Mouse (Mus musculus): ENCODE results near the gene Mad2l1bp. TPM values are rescaled to one million over a fixed set of nuclear protein-coding genes. Genes with fewer than 3 reads are reported as not detected.

The Mad2l1bp gene
- polyA plus RNA-seq, 1 experiment from 2014 or later = 34.4 TPM

- Histone ChIP-seq H3K27me3 (replicated peaks; ENCODE audit: control insufficient read depth, insufficient read depth, low read length) (no peaks in the 10 kb centered on the region), H3K9ac (ENCODE audit: low read length) (no peak overlapping the region), H3K4me1 (replicated peaks; ENCODE audit: control insufficient read depth, insufficient read depth, low read length) (no peaks in the 10 kb centered on the region), H3K27ac (ENCODE audit: low read depth) (no peak overlapping the region), H3K4me2 (ENCODE audit: low read length) (no peak overlapping the region), H3K36me3 (ENCODE audit: control insufficient read depth, insufficient read depth, low read length) (peaks cover 89% of the 10 kb centered on the region), H3K9me3 (ENCODE audit: control insufficient read depth, low read length) (no peaks in the 10 kb centered on the region), H3K4me3 (ENCODE audit: low read depth, low read length) (no peak overlapping the region)
- no peak for ATAC-seq (replicated peaks; ENCODE audit: low FRiP score, low TSS enrichment, low read depth)
- no peak for DNase-seq (ENCODE audit: low spot score)
- 95% methylated on average over 4 of the region's 4 CpGs for WGBS
These were observed 30.1 kb downstream of the Mad2l1bp start for GRCm38 (mm10) chr17:46123285-46123684.

DNA sequence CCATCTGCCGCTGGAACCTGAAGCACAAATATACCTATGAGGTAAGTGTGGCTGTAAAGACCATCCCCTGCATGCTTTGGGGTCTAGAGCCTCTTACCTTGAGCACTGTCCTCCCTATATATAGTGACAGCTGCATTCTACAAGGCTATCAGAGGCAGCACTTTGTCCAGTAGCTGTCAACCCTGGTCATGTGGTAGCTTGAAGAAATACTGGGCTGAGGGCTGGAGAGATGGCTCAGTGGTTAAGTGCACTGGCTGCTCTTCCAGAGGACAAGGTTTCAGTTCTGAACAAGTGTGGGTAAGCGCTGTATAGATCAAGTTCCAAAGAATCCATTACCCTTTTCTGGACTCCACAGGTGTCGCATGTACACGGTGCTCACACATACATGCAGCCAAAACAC is 30.6 kb downstream of the Mad2l1bp start:
- no peaks in the 10 kb centered on the region for H3K27me3 ChIP-seq (replicated peaks; ENCODE audit: control insufficient read depth, insufficient read depth, low read length)
- ATAC-seq (replicated peaks; ENCODE audit: low FRiP score, low TSS enrichment, low read depth) (no peak), DNase-seq (ENCODE audit: low spot score) (no peak)
- H3K27ac ChIP-seq (ENCODE audit: low read depth) = no peak overlapping the region
- H3K9me3 ChIP-seq (ENCODE audit: control insufficient read depth, low read length) = no peaks in the 10 kb centered on the region
- 97% methylated on average over 4 of the region's 4 CpGs for WGBS
- H3K4me2 ChIP-seq (ENCODE audit: low read length) = no peak overlapping the region
- H3K4me1 ChIP-seq (replicated peaks; ENCODE audit: control insufficient read depth, insufficient read depth, low read length) = no peaks in the 10 kb centered on the region
- H3K4me3 ChIP-seq (ENCODE audit: low read depth, low read length) = no peak overlapping the region
- peaks cover 89% of the 10 kb centered on the region for H3K36me3 ChIP-seq (ENCODE audit: control insufficient read depth, insufficient read depth, low read length)
- no peak overlapping the region for H3K9ac ChIP-seq (ENCODE audit: low read length)

DNA sequence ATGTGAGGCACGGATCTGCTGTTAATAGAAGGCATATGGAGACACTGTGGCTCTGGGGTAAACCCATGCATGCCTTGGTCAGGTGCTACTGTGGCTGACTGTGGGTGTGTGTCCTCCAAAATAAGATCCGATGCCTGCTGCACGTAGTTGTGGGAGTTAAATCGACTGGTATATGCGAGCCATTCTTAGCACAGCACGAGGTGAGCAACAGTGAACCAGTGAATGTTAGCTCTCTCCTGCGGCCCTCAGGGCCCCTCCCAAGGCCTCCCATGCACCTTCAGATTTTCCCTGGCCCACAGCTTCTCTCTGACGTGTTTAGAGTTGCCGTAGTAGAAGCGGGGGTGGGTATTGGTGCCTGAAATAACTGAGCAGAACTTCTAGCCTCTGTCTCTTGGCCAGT is 33.7 kb downstream of the Mad2l1bp start:
- no peak for ATAC-seq (replicated peaks; ENCODE audit: low FRiP score, low TSS enrichment, low read depth)
- Histone ChIP-seq H3K4me2 (ENCODE audit: low read length) (no peak overlapping the region), H3K9ac (ENCODE audit: low read length) (no peak overlapping the region), H3K36me3 (ENCODE audit: control insufficient read depth, insufficient read depth, low read length) (peaks cover 59% of the 10 kb centered on the region), H3K4me1 (replicated peaks; ENCODE audit: control insufficient read depth, insufficient read depth, low read length) (peaks cover 6% of the 10 kb centered on the region; the same call in 1 of the 2 replicates), H3K4me3 (ENCODE audit: low read depth, low read length) (no peak overlapping the region), H3K27me3 (replicated peaks; ENCODE audit: control insufficient read depth, insufficient read depth, low read length) (no peaks in the 10 kb centered on the region), H3K9me3 (ENCODE audit: control insufficient read depth, low read length) (no peaks in the 10 kb centered on the region), H3K27ac (ENCODE audit: low read depth) (no peak overlapping the region)
- 92% methylated on average over 10 of the region's 10 CpGs for WGBS
- no peak for DNase-seq (ENCODE audit: low spot score)

- Histone ChIP-seq H3K27ac (ENCODE audit: low read depth) (no peak overlapping the region), H3K27me3 (replicated peaks; ENCODE audit: control insufficient read depth, insufficient read depth, low read length) (no peaks in the 10 kb centered on the region), H3K4me2 (ENCODE audit: low read length) (no peak overlapping the region), H3K9me3 (ENCODE audit: control insufficient read depth, low read length) (no peaks in the 10 kb centered on the region), H3K4me3 (ENCODE audit: low read depth, low read length) (no peak overlapping the region), H3K36me3 (ENCODE audit: control insufficient read depth, insufficient read depth, low read length) (peaks cover 51% of the 10 kb centered on the region), H3K4me1 (replicated peaks; ENCODE audit: control insufficient read depth, insufficient read depth, low read length) (peaks cover 6% of the 10 kb centered on the region; the same call in 1 of the 2 replicates), H3K9ac (ENCODE audit: low read length) (no peak overlapping the region)
- ATAC-seq (replicated peaks; ENCODE audit: low FRiP score, low TSS enrichment, low read depth) (no peak), DNase-seq (ENCODE audit: low spot score) (no peak)
- 67% methylated on average over 4 of the region's 4 CpGs for WGBS
These were observed 34.9 kb downstream of the Mad2l1bp start for GRCm38 (mm10) chr17:46118423-46118850.

DNA sequence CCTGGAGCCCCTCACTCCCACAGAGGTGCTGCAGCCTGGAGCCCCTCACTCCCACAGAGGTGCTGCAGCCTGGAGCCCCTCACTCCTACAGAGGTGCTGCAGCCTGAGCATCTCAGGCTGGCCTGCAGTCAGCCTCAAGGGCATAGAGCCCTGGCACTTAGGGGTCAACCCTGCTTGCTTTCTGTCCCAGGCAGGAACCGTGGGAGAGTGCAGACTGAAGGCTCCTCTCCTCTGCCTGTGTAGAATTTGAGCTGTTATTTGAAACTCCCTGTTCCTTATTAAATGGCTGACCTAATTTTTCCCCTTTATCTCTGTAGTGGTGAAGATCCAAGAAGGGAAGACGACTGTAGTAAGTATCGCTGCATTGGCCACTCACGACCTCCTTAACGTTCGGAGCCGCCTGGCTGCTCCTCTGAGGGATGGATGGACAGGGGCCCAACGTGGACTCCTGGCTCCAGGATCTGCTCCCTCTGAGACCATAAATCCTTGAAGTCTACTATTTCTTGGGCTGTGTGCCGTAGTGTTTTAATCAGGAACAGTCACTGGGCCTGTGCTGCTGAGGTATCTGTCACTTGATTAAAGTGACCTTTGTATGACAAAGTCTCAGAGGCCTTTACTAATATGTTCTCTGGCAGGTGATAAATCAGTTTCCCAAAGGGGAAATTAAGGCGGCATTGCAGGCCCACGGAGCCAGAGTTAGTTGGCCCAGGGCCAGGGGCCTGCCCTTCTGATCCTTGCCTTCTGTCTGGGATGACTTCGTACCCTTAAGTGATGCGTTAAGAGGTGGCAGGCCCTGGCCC is 35.5 kb downstream of the Mad2l1bp start:
- no peaks in the 10 kb centered on the region for H3K9me3 ChIP-seq (ENCODE audit: control insufficient read depth, low read length)
- DNase-seq (ENCODE audit: low spot score) = no peak
- no peaks in the 10 kb centered on the region for H3K27me3 ChIP-seq (replicated peaks; ENCODE audit: control insufficient read depth, insufficient read depth, low read length)
- WGBS = 79% methylated on average over 13 of the region's 13 CpGs
- no peak overlapping the region for H3K4me3 ChIP-seq (ENCODE audit: low read depth, low read length)
- no peak overlapping the region for H3K4me2 ChIP-seq (ENCODE audit: low read length)
- no peak overlapping the region for H3K27ac ChIP-seq (ENCODE audit: low read depth)
- ATAC-seq (replicated peaks; ENCODE audit: low FRiP score, low TSS enrichment, low read depth) = no peak
- peaks cover 6% of the 10 kb centered on the region; the same call in 1 of the 2 replicates for H3K4me1 ChIP-seq (replicated peaks; ENCODE audit: control insufficient read depth, insufficient read depth, low read length)
- no peak overlapping the region for H3K9ac ChIP-seq (ENCODE audit: low read length)
- peaks cover 48% of the 10 kb centered on the region for H3K36me3 ChIP-seq (ENCODE audit: control insufficient read depth, insufficient read depth, low read length)

DNA sequence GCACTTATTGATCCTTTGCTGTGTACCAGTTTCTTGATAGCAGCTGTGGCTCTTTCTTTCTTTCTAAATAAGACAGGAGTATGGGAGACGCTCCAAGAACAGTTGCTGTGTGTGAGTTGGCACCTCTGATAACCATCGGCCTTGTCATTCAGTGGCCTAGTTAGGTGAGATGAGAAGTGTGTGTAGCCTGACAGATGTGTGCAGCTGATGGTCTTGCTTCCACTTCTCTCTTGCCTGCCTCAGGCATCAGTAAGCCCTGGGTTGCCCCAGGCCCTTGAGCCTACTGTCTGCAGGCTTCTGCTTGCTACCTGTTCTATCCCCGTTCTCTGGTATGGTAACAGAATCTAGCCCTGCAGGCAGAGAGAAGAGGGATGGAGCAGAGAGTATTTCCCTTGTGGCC is 36.5 kb downstream of the Mad2l1bp start:
- Histone ChIP-seq H3K4me3 (ENCODE audit: low read depth, low read length) (no peak overlapping the region), H3K27me3 (replicated peaks; ENCODE audit: control insufficient read depth, insufficient read depth, low read length) (no peaks in the 10 kb centered on the region), H3K27ac (ENCODE audit: low read depth) (no peak overlapping the region), H3K4me2 (ENCODE audit: low read length) (no peak overlapping the region), H3K36me3 (ENCODE audit: control insufficient read depth, insufficient read depth, low read length) (peaks cover 38% of the 10 kb centered on the region), H3K9ac (ENCODE audit: low read length) (no peak overlapping the region), H3K9me3 (ENCODE audit: control insufficient read depth, low read length) (no peaks in the 10 kb centered on the region), H3K4me1 (replicated peaks; ENCODE audit: control insufficient read depth, insufficient read depth, low read length) (peaks cover 6% of the 10 kb centered on the region)
- ATAC-seq (replicated peaks; ENCODE audit: low FRiP score, low TSS enrichment, low read depth) = no peak
- DNase-seq (ENCODE audit: low spot score) = no peak
- WGBS = 87% methylated on average over 3 of the region's 3 CpGs

GRCm38 (mm10) chr17:46116138-46116537 is 37.2 kb downstream of the Mad2l1bp start:
- DNase-seq (ENCODE audit: low spot score) (no peak), ATAC-seq (replicated peaks; ENCODE audit: low FRiP score, low TSS enrichment, low read depth) (no peak)
- H3K4me3 ChIP-seq (ENCODE audit: low read depth, low read length) = no peak overlapping the region
- no peaks in the 10 kb centered on the region for H3K9me3 ChIP-seq (ENCODE audit: control insufficient read depth, low read length)
- peaks cover 37% of the 10 kb centered on the region for H3K36me3 ChIP-seq (ENCODE audit: control insufficient read depth, insufficient read depth, low read length)
- H3K27me3 ChIP-seq (replicated peaks; ENCODE audit: control insufficient read depth, insufficient read depth, low read length) = no peaks in the 10 kb centered on the region
- peaks cover 12% of the 10 kb centered on the region for H3K4me1 ChIP-seq (replicated peaks; ENCODE audit: control insufficient read depth, insufficient read depth, low read length)
- H3K9ac ChIP-seq (ENCODE audit: low read length) = no peak overlapping the region
- 70% methylated on average over 11 of the region's 11 CpGs for WGBS
- H3K4me2 ChIP-seq (ENCODE audit: low read length) = no peak overlapping the region
- H3K27ac ChIP-seq (ENCODE audit: low read depth) = no peak overlapping the region

- H3K36me3 ChIP-seq (ENCODE audit: control insufficient read depth, insufficient read depth, low read length) = peaks cover 35% of the 10 kb centered on the region
- no peak overlapping the region for H3K4me3 ChIP-seq (ENCODE audit: low read depth, low read length)
- ATAC-seq (replicated peaks; ENCODE audit: low FRiP score, low TSS enrichment, low read depth) (no peak), DNase-seq (ENCODE audit: low spot score) (no peak)
- H3K4me1 ChIP-seq (replicated peaks; ENCODE audit: control insufficient read depth, insufficient read depth, low read length) = peaks cover 12% of the 10 kb centered on the region
- H3K9me3 ChIP-seq (ENCODE audit: control insufficient read depth, low read length) = no peaks in the 10 kb centered on the region
- no peak overlapping the region for H3K27ac ChIP-seq (ENCODE audit: low read depth)
- H3K4me2 ChIP-seq (ENCODE audit: low read length) = no peak overlapping the region
- H3K9ac ChIP-seq (ENCODE audit: low read length) = no peak overlapping the region
- no peaks in the 10 kb centered on the region for H3K27me3 ChIP-seq (replicated peaks; ENCODE audit: control insufficient read depth, insufficient read depth, low read length)
- WGBS = 34% methylated on average over 2 of the region's 2 CpGs
These were observed 37.9 kb downstream of the Mad2l1bp start for GRCm38 (mm10) chr17:46115489-46115888.

All from intestine, embryonic 14.5 days (tissue).